Mouse (Mus musculus) brain, adult 2 months (tissue): ENCODE measurements around the gene Acads.
A peak's percentile ranks its signal among the peaks of the same experiment; 100 is the strongest.
"Not testable (repeated sequence)": the region's sequence is repeated elsewhere in the genome, so short reads cannot be mapped to it uniquely, and the experiment has no call there.

ENCODE experiments used
- DNase-seq: peaks from one replicate; pipeline ENCODE4 v3.0.0; 2011; ENCODE audit warnings: low read depth, low spot score

Gene Acads

DNA sequence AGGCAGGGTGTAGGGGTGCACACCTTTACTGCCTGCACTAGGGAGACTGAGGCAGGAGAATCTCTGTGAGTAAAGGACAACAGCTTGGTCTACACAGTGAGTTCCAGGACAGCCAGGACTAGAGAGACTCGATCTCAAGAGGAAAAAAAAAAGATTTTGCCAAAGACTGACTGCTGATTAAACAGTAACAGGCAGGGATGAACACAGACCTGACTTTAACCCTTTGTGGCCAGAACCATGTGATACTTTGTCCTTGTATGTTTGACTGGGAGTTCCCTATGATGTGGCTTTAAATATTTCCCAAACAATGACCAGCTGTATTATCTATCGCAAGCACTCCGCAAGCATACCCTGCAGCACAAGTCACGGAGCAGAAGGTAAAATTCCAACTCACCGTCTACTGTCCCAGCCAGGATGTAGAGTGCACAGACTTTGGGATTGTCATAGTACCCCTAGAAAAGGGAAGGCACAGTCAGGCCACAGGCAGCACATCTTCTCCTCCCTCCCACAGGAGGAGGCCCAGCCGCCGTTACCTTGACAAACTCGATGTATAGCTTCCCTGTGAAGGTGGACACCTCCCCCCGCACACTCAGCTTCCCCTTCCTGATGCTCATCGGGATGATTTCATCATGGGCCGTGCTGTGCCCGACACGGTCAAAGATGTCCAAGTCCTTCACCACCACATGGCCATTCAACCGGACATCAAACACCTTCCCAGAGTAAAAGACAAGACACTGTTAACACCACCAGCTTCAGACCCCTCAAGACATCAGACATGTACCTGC is 30.7 kb upstream of the Acads start:
- no peak for DNase-seq

GRCm38 (mm10) chr5:115148872-115149271 is 29.7 kb upstream of the Acads start:
- not testable (repeated sequence) for DNase-seq

- DNase-seq = no peak
Observed at GRCm38 (mm10) chr5:115148378-115148777, 29.2 kb upstream of the Acads start.

GRCm38 (mm10) chr5:115147388-115147787 is 28.2 kb upstream of the Acads start:
- DNase-seq = no peak

DNA sequence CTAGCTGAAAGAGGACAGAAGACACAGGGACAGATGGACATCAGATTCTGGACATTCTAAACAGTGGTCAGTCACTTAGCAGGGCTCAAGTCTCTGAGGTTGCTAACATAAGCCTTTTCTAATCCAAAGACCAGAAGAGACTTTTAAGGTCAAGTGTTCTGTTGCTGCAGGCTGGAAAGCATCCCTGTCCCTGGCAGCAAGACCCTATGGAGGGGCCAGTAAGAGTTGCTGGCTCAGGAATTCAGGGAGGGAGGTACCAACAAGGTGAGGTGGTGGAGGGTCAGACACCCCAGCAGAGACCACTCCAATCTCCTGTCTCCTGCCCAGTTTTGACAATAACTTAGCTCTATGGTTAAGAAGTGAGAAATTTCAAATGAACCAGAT is 27.6 kb upstream of the Acads start:
- DNase-seq = no peak

- no peak for DNase-seq
Observed at GRCm38 (mm10) chr5:115145976-115146746, 27.0 kb upstream of the Acads start.

GRCm38 (mm10) chr5:115145253-115145968 is 26.3 kb upstream of the Acads start:
- no peak for DNase-seq

DNA sequence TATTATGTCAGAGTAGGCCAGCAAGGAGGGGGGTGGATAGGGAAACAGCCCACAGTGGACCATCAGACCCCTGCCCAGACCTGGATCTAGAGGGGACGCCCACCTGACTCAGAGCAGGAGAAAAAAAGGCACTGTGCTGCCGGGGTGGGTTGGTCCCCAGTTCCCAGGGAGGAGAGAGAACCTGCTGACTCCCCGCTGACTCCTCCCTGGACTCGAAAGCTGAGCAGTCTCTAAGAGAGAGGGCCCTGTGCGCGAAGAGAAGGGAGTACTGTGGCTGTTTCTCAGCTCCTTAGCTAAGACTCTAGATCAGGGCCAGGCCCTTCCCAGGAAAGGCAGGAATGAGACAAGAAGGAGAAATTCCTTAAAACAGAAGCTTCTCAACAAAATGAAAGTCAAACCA is 25.3 kb upstream of the Acads start:
- no peak for DNase-seq

- peak; percentile 75 for DNase-seq
Observed at GRCm38 (mm10) chr5:115143552-115143951, 24.4 kb upstream of the Acads start.

GRCm38 (mm10) chr5:115142166-115142697 is 23.1 kb upstream of the Acads start:
- no peak for DNase-seq

GRCm38 (mm10) chr5:115140726-115141125 is 21.6 kb upstream of the Acads start:
- no peak for DNase-seq

DNA sequence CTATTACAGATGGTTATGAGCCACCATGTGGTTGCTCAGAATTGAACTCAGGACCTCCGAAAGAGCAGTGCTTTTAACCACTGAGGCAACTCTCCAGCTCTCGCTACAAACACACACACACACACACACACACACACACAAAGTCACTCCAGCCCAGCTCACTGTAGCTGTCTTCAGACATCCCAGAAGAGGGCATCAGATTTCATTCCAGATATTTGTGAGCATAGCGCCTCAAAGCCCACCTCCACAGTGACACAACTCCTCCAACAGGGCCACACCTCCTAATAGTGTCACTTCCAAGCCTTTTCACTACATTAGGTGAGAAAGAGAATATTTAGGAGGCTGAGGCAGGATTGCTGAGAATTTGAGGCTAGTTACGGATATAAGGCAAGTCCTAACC is 20.0 kb upstream of the Acads start:
- no peak for DNase-seq

GRCm38 (mm10) chr5:115134234-115135165 is 15.4 kb upstream of the Acads start, which contains the start of gene Unc119b:
TSS of gene Unc119b (minus strand) at chr5:115134975.
- DNase-seq = peak; percentile 92

- no peak for DNase-seq
Observed at GRCm38 (mm10) chr5:115133358-115134066, 14.4 kb upstream of the Acads start.

DNA sequence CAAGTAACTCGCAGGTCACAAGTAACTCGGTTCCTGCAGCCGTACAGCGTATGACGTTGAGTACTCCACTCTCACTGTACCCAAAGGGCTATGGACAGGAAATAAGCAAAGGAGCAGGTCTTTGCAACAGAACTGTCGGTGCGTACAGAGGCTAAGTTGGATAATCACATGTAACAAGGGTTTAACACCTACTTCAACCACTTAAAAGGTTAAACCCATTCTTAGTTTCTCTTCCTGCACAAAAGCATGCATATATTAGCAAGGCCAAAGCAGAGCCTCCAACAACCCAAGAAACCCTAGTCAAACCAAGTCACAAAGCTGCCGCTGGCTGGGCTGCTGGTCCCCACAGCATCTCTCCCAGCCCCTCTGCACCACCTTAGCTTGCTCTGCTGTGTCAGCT is 13.3 kb upstream of the Acads start:
- DNase-seq = no peak

DNA sequence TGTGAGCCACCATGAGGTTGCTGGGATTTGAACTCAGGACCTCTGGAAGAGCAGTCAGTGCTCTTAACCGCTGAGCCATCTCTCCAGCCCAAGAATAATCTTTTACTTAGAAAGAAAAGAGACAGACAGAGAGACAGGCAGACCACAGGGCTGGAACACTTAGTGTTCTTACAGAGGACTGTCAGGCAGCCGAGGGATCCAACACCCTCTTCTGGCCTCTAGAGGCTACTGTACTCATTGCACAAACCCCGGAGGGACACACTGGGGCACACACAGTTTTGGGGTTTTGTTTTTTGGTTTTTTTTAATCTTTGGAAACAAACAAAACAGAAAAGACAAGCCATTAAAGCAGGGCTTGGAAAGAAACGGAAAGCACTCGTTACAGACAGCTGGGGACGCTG is 10.2 kb upstream of the Acads start:
- no peak for DNase-seq

- DNase-seq = peak; percentile 48
Observed at GRCm38 (mm10) chr5:115127421-115128179, 8.5 kb upstream of the Acads start.

DNA sequence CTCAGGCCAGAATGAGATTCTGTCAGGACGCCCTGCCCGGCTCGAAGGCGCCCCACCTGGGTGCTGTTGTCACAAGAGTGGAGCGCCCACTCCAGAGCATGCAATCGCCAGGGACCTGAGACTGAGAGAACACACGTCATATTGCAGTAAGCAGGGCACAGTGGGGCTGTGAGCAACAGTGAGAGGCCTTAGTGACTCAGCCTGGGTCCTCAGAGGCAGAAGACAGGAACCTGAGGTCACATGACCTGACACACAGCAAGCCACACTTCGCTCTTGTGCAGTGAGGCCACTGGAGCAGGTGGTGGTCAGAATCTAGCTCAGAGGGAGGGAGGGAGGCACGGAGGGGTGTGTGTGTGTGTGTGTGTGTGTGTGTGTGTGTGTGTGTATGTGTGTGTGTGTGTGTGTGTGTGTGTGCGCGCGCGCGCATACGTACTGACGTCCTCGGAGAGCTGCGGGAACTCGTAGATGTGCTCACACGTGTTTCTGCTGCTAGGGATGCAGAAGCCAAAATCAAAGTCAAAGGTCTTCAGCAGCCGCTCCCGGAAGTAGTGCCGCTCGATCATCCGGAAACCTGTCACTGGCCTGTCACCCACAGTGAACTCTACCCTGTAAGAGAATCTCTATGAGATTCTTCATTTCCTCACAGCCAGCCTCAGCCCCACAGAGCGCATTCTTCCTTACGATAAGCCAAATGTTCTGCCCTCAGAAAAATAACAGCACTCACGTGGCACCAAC is 7.6 kb upstream of the Acads start:
- peak; percentile 43 for DNase-seq
